Mouse (Mus musculus): ENCODE measurements around the gene Rpl3. TPM values are rescaled to one million over a fixed set of nuclear protein-coding genes. Genes with fewer than 3 reads are reported as not detected.

The Rpl3 gene
- polyA plus RNA-seq, 1 experiment from 2014 or later: 601 TPM

GRCm38 (mm10) chr15:80065414-80065813, 26.3 kb downstream of the Rpl3 start:
- Histone ChIP-seq H3K9me3 (replicated peaks) (no peaks in the 10 kb centered on the region), H3K36me3 (no peaks in the 10 kb centered on the region), H3K4me2 (no peak overlapping the region), H3K4me1 (replicated peaks) (peaks cover 9% of the 10 kb centered on the region), H3K27me3 (replicated peaks) (no peaks in the 10 kb centered on the region), H3K9ac (no peak overlapping the region), H3K27ac (ENCODE audit: poor library complexity, severe bottlenecking) (no peak overlapping the region), H3K4me3 (no peak overlapping the region)
- ATAC-seq (ENCODE audit: insufficient number of reproducible peaks, low FRiP score): no peak
- WGBS: 11% methylated on average over 13 of the region's 13 CpGs

- Histone ChIP-seq H3K27ac (ENCODE audit: poor library complexity, severe bottlenecking) (no peak overlapping the region), H3K4me2 (no peak overlapping the region), H3K9ac (no peak overlapping the region), H3K36me3 (no peaks in the 10 kb centered on the region), H3K9me3 (replicated peaks) (no peaks in the 10 kb centered on the region), H3K27me3 (replicated peaks) (no peaks in the 10 kb centered on the region), H3K4me3 (no peak overlapping the region), H3K4me1 (replicated peaks) (peaks cover 5% of the 10 kb centered on the region)
- WGBS: 72% methylated on average over 5 of the region's 5 CpGs
- no peak for ATAC-seq (ENCODE audit: insufficient number of reproducible peaks, low FRiP score)
Observed at GRCm38 (mm10) chr15:80064965-80065364, 26.7 kb downstream of the Rpl3 start.

- Histone ChIP-seq H3K4me1 (replicated peaks) (no peaks in the 10 kb centered on the region), H3K9ac (no peak overlapping the region), H3K27ac (ENCODE audit: poor library complexity, severe bottlenecking) (no peak overlapping the region), H3K36me3 (no peaks in the 10 kb centered on the region), H3K4me3 (no peak overlapping the region), H3K9me3 (replicated peaks) (no peaks in the 10 kb centered on the region), H3K4me2 (no peak overlapping the region), H3K27me3 (replicated peaks) (no peaks in the 10 kb centered on the region)
- ATAC-seq (ENCODE audit: insufficient number of reproducible peaks, low FRiP score): no peak
- 50% methylated on average over 5 of the region's 5 CpGs for WGBS
Observed at GRCm38 (mm10) chr15:80062821-80063220, 28.8 kb downstream of the Rpl3 start.

GRCm38 (mm10) chr15:80062339-80062738, 29.3 kb downstream of the Rpl3 start:
- H3K36me3 ChIP-seq: no peaks in the 10 kb centered on the region
- no peak overlapping the region for H3K4me2 ChIP-seq
- no peaks in the 10 kb centered on the region for H3K27me3 ChIP-seq (replicated peaks)
- no peak overlapping the region for H3K4me3 ChIP-seq
- WGBS: 74% methylated on average over 7 of the region's 9 CpGs
- H3K9ac ChIP-seq: no peak overlapping the region
- no peak overlapping the region for H3K27ac ChIP-seq (ENCODE audit: poor library complexity, severe bottlenecking)
- no peak for ATAC-seq (ENCODE audit: insufficient number of reproducible peaks, low FRiP score)
- no peaks in the 10 kb centered on the region for H3K9me3 ChIP-seq (replicated peaks)
- no peaks in the 10 kb centered on the region for H3K4me1 ChIP-seq (replicated peaks)

- 88% methylated on average over 4 of the region's 4 CpGs for WGBS
- ATAC-seq (ENCODE audit: insufficient number of reproducible peaks, low FRiP score): no peak
Observed at GRCm38 (mm10) chr15:80061071-80061550, 30.6 kb downstream of the Rpl3 start.

GRCm38 (mm10) chr15:80060356-80061070, 31.2 kb downstream of the Rpl3 start:
- H3K27ac ChIP-seq (ENCODE audit: poor library complexity, severe bottlenecking): no peak overlapping the region
- H3K9ac ChIP-seq: no peak overlapping the region
- no peaks in the 10 kb centered on the region; the same call in 1 of the 2 replicates for H3K4me1 ChIP-seq (replicated peaks)
- H3K9me3 ChIP-seq (replicated peaks): no peaks in the 10 kb centered on the region
- H3K4me3 ChIP-seq: no peak overlapping the region
- whole genome bisulfite sequencing: 92% methylated on average over 8 of the region's 8 CpGs
- H3K4me2 ChIP-seq: no peak overlapping the region
- H3K36me3 ChIP-seq: no peaks in the 10 kb centered on the region
- no peak for ATAC-seq (ENCODE audit: insufficient number of reproducible peaks, low FRiP score)
- no peaks in the 10 kb centered on the region for H3K27me3 ChIP-seq (replicated peaks)

More at GRCm38 (mm10) chr15:80061071-80061550, 30.6 kb downstream of the Rpl3 start:
- Histone ChIP-seq H3K27me3 (replicated peaks) (no peaks in the 10 kb centered on the region), H3K9ac (no peak overlapping the region), H3K4me3 (no peak overlapping the region), H3K4me1 (replicated peaks) (no peaks in the 10 kb centered on the region), H3K27ac (ENCODE audit: poor library complexity, severe bottlenecking) (no peak overlapping the region), H3K4me2 (no peak overlapping the region), H3K36me3 (no peaks in the 10 kb centered on the region), H3K9me3 (replicated peaks) (no peaks in the 10 kb centered on the region)

- WGBS: 75% methylated on average over 7 of the region's 7 CpGs
- Histone ChIP-seq H3K27ac (ENCODE audit: poor library complexity, severe bottlenecking) (no peak overlapping the region), H3K9ac (no peak overlapping the region), H3K4me2 (no peak overlapping the region), H3K27me3 (replicated peaks) (no peaks in the 10 kb centered on the region), H3K9me3 (replicated peaks) (no peaks in the 10 kb centered on the region), H3K36me3 (no peaks in the 10 kb centered on the region), H3K4me1 (replicated peaks) (peaks cover 3% of the 10 kb centered on the region; the same call in 1 of the 2 replicates), H3K4me3 (no peak overlapping the region)
- ATAC-seq (ENCODE audit: insufficient number of reproducible peaks, low FRiP score): no peak
Observed at GRCm38 (mm10) chr15:80059606-80060005, 32.1 kb downstream of the Rpl3 start.

GRCm38 (mm10) chr15:80058151-80058550, 33.5 kb downstream of the Rpl3 start:
- H3K4me2 ChIP-seq: no peak overlapping the region
- H3K9me3 ChIP-seq (replicated peaks): no peaks in the 10 kb centered on the region
- H3K4me3 ChIP-seq: no peak overlapping the region
- no peaks in the 10 kb centered on the region for H3K36me3 ChIP-seq
- H3K27ac ChIP-seq (ENCODE audit: poor library complexity, severe bottlenecking): no peak overlapping the region
- 87% methylated on average over 7 of the region's 7 CpGs for WGBS
- no peak for ATAC-seq (ENCODE audit: insufficient number of reproducible peaks, low FRiP score)
- peaks cover 17% of the 10 kb centered on the region for H3K4me1 ChIP-seq (replicated peaks)
- no peaks in the 10 kb centered on the region for H3K27me3 ChIP-seq (replicated peaks)
- no peak overlapping the region for H3K9ac ChIP-seq

- H3K27me3 ChIP-seq (replicated peaks): no peaks in the 10 kb centered on the region
- H3K9ac ChIP-seq: no peak overlapping the region
- peaks cover 32% of the 10 kb centered on the region for H3K4me1 ChIP-seq (replicated peaks)
- H3K9me3 ChIP-seq (replicated peaks): no peaks in the 10 kb centered on the region
- peak; percentile 61 for ATAC-seq (ENCODE audit: insufficient number of reproducible peaks, low FRiP score)
- no peaks in the 10 kb centered on the region for H3K36me3 ChIP-seq
- H3K4me2 ChIP-seq: no peak overlapping the region
- WGBS: 50% methylated on average over 7 of the region's 7 CpGs
- H3K27ac ChIP-seq (ENCODE audit: poor library complexity, severe bottlenecking): 0 out of 2 replicates have a peak overlapping the region, but pooled peaks have one; percentile 10
- no peak overlapping the region for H3K4me3 ChIP-seq
Observed at GRCm38 (mm10) chr15:80054034-80054710, 37.5 kb downstream of the Rpl3 start.

GRCm38 (mm10) chr15:80053381-80054033, 38.2 kb downstream of the Rpl3 start:
- no peak overlapping the region for H3K4me3 ChIP-seq
- H3K4me2 ChIP-seq: no peak overlapping the region
- 73% methylated on average over 8 of the region's 8 CpGs for WGBS
- no peak for ATAC-seq (ENCODE audit: insufficient number of reproducible peaks, low FRiP score)
- 0 out of 2 replicates have a peak overlapping the region, but pooled peaks have one; percentile 10 for H3K27ac ChIP-seq (ENCODE audit: poor library complexity, severe bottlenecking)
- H3K36me3 ChIP-seq: no peaks in the 10 kb centered on the region
- H3K4me1 ChIP-seq (replicated peaks): peaks cover 37% of the 10 kb centered on the region
- H3K9ac ChIP-seq: no peak overlapping the region
- no peaks in the 10 kb centered on the region for H3K27me3 ChIP-seq (replicated peaks)
- no peaks in the 10 kb centered on the region for H3K9me3 ChIP-seq (replicated peaks)

GRCm38 (mm10) chr15:80051782-80052181, 39.9 kb downstream of the Rpl3 start:
- Histone ChIP-seq H3K4me3 (no peak overlapping the region), H3K9ac (no peak overlapping the region), H3K9me3 (replicated peaks) (no peaks in the 10 kb centered on the region), H3K4me2 (no peak overlapping the region), H3K4me1 (replicated peaks) (peaks cover 53% of the 10 kb centered on the region), H3K27me3 (replicated peaks) (no peaks in the 10 kb centered on the region), H3K27ac (ENCODE audit: poor library complexity, severe bottlenecking) (no peak overlapping the region), H3K36me3 (no peaks in the 10 kb centered on the region)
- no peak for ATAC-seq (ENCODE audit: insufficient number of reproducible peaks, low FRiP score)
- 83% methylated on average over 9 of the region's 9 CpGs for WGBS

Measured in heart, embryonic 12.5 days (tissue).